Mouse (Mus musculus) heart, postnatal 0 days (tissue): ENCODE results near the gene Kdsr. TPM values are rescaled to one million over a fixed set of nuclear protein-coding genes. Genes with fewer than 3 reads are reported as not detected.
A peak's percentile ranks its signal among the peaks of the same experiment; 100 is the strongest.

Source experiments
- ATAC-seq: fragments of 200-750 bp; cut with Nextera tagmentation; 2 replicates; pipeline ENCODE4 v1.8.0; 2017; ENCODE audit warnings: low read depth, moderate number of reproducible peaks, moderate library complexity; ENCODE audit not compliant: insufficient read depth
- DNase-seq: peaks from one replicate; pipeline ENCODE4 v3.0.0-alpha.2; 2016; ENCODE audit warnings: low spot score
- H3K27ac ChIP-seq: fragments of 300-500 bp; sonication (generic); 2 replicates; pipeline ENCODE4 v1.5.1; 2014; ENCODE audit warnings: low read depth, mild to moderate bottlenecking
- H3K27me3 ChIP-seq: fragments of 300-500 bp; sonication (generic); 2 replicates; pipeline ENCODE4 v1.6.1; 2014; ENCODE audit warnings: low read length, mixed read lengths; ENCODE audit not compliant: control insufficient read depth, insufficient read depth
- H3K36me3 ChIP-seq: fragments of 300-500 bp; sonication (generic); replicated peaks from 2 replicates; pipeline ENCODE4 v1.6.1; 2014; ENCODE audit warnings: low read length, mixed read lengths; ENCODE audit not compliant: control insufficient read depth, insufficient read depth
- H3K4me1 ChIP-seq: fragments of 300-500 bp; sonication (generic); 2 replicates; pipeline ENCODE4 v1.6.1; 2014; ENCODE audit warnings: antibody characterized with exemption; ENCODE audit not compliant: control insufficient read depth, insufficient read depth
- H3K4me2 ChIP-seq: fragments of 300-500 bp; sonication (generic); 2 replicates; pipeline ENCODE4 v1.6.1; 2014; ENCODE audit warnings: low read depth, mild to moderate bottlenecking, low read length, moderate library complexity
- H3K4me3 ChIP-seq: fragments of 300-500 bp; sonication (generic); 2 replicates; pipeline ENCODE4 v1.5.1; 2014; ENCODE audit warnings: low read depth, low read length
- H3K9ac ChIP-seq: fragments of 300-500 bp; sonication (generic); replicated peaks from 2 replicates; pipeline ENCODE4 v1.6.1; 2014; ENCODE audit warnings: low read depth, low read length, mixed read lengths
- H3K9me3 ChIP-seq: fragments of 300-500 bp; sonication (generic); replicated peaks from 2 replicates; pipeline ENCODE4 v1.6.1; 2016; ENCODE audit warnings: low read length; ENCODE audit not compliant: control insufficient read depth
- CTCF ChIP-seq: IDR thresholded peaks from 2 replicates; pipeline ENCODE4 v1.5.1; 2016; ENCODE audit warnings: antibody characterized with exemption, control low read depth, low read depth
- EP300 ChIP-seq: IDR thresholded peaks from 2 replicates; pipeline ENCODE4 v1.6.1; 2016; ENCODE audit warnings: antibody characterized with exemption, low read depth
- WGBS: fragments of 180-500 bp; shearing (Covaris S2); extraction: QIAGEN DNeasy Blood & Tissue Kit; methylation state at CpG from one replicate; pipeline ENCODE4 v1.1.7; 2014; 5-methylcytosine and 5-hydroxymethylcytosine counted together
- polyA plus RNA-seq: library from polyadenylated mRNA; unstranded; fragments of >200 nt; fragmentation: Nextera tagmentation; extraction: Ambion mirVana; gene quantifications from 2 replicates; pipeline ENCODE4 v1.2.1, GENCODE M21; 2015
- total RNA-seq: library from RNA; depleted of rRNA; stranded (reverse); fragments of >200 nt; gene quantifications from 2 replicates; pipeline ENCODE4 v1.2.3, GENCODE M21; 2014; ENCODE audit warnings: low replicate concordance

The Kdsr gene
- total and polyA plus RNA-seq, 2 experiments from 2014 or later = 7.1 to 7.8 TPM

- Histone ChIP-seq H3K4me2 (no peak overlapping the region), H3K9me3 (no peaks in the 10 kb centered on the region), H3K9ac (no peak overlapping the region), H3K27me3 (no peaks in the 10 kb centered on the region), H3K4me1 (peaks cover 9% of the 10 kb centered on the region; the same call in 1 of the 2 replicates), H3K36me3 (no peaks in the 10 kb centered on the region), H3K27ac (no peak overlapping the region), H3K4me3 (no peak overlapping the region)
- no peak for TF ChIP-seq EP300
- TF ChIP-seq CTCF = no peak
- 87% methylated on average over 3 of the region's 3 CpGs for WGBS
- ATAC-seq (no peak), DNase-seq (no peak)
Observed at GRCm38 (mm10) chr1:106716141-106716540, 43.4 kb downstream of the Kdsr start.

DNA sequence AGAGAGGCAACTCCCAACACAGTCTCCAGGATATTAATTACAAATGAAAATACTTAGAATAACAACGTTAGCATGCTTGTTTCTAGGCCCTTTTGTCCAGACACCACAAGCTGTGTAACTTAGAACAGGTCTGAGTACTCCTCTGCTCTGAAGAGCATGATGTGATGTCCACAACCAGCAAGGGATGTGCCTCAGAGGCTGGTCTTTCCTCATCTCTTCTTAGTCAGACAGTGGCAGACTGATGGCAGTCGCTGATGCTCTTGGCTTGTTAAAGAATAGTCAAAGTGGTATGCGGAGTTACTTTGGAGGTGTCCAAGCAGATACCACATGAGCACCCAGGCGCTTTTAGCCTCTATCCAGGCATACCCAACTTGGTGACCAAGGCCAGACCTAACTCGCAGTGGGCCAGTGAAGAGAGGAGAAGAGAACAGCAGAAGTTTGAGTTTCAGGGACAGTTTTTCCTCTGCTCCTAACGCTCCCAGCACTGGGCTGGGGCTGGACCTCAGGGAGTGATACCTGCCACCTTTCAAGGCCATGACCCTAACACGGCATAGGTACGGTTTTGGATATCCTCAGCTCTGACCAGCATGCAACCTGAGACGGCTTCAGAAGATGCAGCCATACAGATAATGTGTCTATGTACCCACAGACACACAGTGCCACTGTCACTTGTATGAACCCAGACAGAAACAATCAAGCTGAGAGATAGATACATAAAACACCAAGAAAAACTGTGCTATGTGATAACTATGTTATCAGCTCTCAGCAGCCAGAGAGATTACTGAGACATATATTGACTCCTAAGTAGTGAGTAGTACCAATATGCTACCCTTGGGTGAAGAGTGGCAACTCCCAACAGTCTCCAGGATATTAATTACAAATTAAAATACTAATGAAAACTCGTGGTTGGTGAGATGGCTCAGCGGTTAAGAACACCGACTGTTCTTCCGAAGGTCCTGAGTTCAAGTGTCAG, 44.1 kb downstream of the Kdsr start:
- ATAC-seq (no peak), DNase-seq (no peak)
- no peaks in the 10 kb centered on the region for H3K9me3 ChIP-seq
- TF ChIP-seq CTCF = no peak
- TF ChIP-seq EP300 = no peak
- 85% methylated on average over 13 of the region's 13 CpGs for WGBS
- peaks cover 9% of the 10 kb centered on the region; the same call in 1 of the 2 replicates for H3K4me1 ChIP-seq
- no peak overlapping the region for H3K27ac ChIP-seq
- H3K9ac ChIP-seq = no peak overlapping the region
- H3K27me3 ChIP-seq = no peaks in the 10 kb centered on the region
- no peak overlapping the region for H3K4me2 ChIP-seq
- no peak overlapping the region for H3K4me3 ChIP-seq
- H3K36me3 ChIP-seq = no peaks in the 10 kb centered on the region

DNA sequence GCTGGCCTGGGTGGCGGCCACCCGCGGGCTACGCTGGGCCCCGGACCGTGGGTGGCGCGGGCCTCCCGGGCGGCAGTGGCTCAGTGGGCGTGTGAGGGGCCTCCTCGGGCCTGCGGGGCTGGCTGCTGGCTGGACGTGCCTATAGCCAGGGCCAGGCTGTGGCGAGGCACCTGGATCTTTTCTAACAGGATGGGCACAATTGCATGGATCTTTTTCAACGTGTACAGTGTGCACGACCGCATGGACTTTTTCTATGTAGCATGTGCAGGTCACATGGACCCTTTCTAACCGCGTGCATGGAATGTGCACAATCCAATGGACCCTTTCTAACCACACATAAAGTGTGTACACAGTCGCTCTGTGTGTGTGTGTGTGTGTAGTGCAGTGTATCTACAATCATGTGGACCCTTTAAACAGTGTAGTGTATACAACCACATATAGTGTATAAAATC, 45.0 kb downstream of the Kdsr start:
- Histone ChIP-seq H3K36me3 (no peaks in the 10 kb centered on the region), H3K9me3 (no peaks in the 10 kb centered on the region), H3K9ac (peak overlapping the region; percentile 86), H3K4me3 (peak overlapping the region; percentile 94), H3K4me2 (peak overlapping the region; percentile 82), H3K4me1 (peaks cover 9% of the 10 kb centered on the region; the same call in 1 of the 2 replicates), H3K27ac (peak overlapping the region; percentile 87), H3K27me3 (no peaks in the 10 kb centered on the region)
- WGBS = 4% methylated on average over 21 of the region's 21 CpGs
- no peak for DNase-seq
- ATAC-seq = no peak; the same call in 1 of the 2 replicates
- TF ChIP-seq EP300 (no peak), CTCF (no peak)

- H3K27me3 ChIP-seq = no peaks in the 10 kb centered on the region
- no peak for TF ChIP-seq EP300
- peak within 1 kb of the TSS; percentile 86 for H3K9ac ChIP-seq
- WGBS = under 1% methylated on average over 62 of the region's 95 CpGs
- no peaks in the 10 kb centered on the region for H3K9me3 ChIP-seq
- H3K4me2 ChIP-seq = peak within 1 kb of the TSS; percentile 82
- peaks cover 9% of the 10 kb centered on the region; the same call in 1 of the 2 replicates for H3K4me1 ChIP-seq
- H3K27ac ChIP-seq = peak within 1 kb of the TSS; percentile 87
- peak within 1 kb of the TSS; percentile 94 for H3K4me3 ChIP-seq
- ATAC-seq = peak; percentile 78
- no peaks in the 10 kb centered on the region for H3K36me3 ChIP-seq
- DNase-seq = peak; percentile 81
Observed at GRCm38 (mm10) chr1:106713621-106714529, 45.7 kb downstream of the Kdsr start, which contains the start of gene Bcl2. TSS of gene Bcl2 (minus strand) at chr1:106714274.

DNA sequence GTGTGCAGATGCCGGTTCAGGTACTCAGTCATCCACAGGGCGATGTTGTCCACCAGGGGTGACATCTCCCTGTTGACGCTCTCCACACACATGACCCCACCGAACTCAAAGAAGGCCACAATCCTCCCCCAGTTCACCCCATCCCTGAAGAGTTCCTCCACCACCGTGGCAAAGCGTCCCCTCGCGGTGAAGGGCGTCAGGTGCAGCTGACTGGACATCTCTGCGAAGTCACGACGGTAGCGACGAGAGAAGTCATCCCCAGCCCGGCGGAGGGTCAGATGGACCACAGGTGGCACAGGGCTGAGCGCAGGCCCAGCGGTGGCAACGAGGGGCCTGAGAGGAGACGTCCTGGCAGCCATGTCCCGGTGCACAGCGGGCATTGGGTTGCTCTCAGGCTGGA, 47.2 kb downstream of the Kdsr start:
- Histone ChIP-seq H3K9me3 (no peaks in the 10 kb centered on the region), H3K9ac (peak overlapping the region; percentile 86; the same call in 1 of the 2 replicates), H3K27me3 (no peaks in the 10 kb centered on the region), H3K4me2 (peak overlapping the region; percentile 82), H3K4me1 (peaks cover 9% of the 10 kb centered on the region; the same call in 1 of the 2 replicates), H3K4me3 (peak overlapping the region; percentile 94), H3K36me3 (no peaks in the 10 kb centered on the region), H3K27ac (no peak overlapping the region)
- no peak for TF ChIP-seq EP300
- TF ChIP-seq CTCF = peak; percentile 77
- ATAC-seq (0 out of 2 replicates have a peak, but pooled peaks have one; percentile 20), DNase-seq (no peak)
- WGBS = 8% methylated on average over 22 of the region's 22 CpGs
